Mouse (Mus musculus): Measurements from ENCODE around the gene Zfp689.
A peak's percentile ranks its signal among the peaks of the same experiment; 100 is the strongest.
"Not testable (repeated sequence)": the region's sequence is repeated elsewhere in the genome, so short reads cannot be mapped to it uniquely, and the experiment has no call there.

Gene Zfp689

DNA sequence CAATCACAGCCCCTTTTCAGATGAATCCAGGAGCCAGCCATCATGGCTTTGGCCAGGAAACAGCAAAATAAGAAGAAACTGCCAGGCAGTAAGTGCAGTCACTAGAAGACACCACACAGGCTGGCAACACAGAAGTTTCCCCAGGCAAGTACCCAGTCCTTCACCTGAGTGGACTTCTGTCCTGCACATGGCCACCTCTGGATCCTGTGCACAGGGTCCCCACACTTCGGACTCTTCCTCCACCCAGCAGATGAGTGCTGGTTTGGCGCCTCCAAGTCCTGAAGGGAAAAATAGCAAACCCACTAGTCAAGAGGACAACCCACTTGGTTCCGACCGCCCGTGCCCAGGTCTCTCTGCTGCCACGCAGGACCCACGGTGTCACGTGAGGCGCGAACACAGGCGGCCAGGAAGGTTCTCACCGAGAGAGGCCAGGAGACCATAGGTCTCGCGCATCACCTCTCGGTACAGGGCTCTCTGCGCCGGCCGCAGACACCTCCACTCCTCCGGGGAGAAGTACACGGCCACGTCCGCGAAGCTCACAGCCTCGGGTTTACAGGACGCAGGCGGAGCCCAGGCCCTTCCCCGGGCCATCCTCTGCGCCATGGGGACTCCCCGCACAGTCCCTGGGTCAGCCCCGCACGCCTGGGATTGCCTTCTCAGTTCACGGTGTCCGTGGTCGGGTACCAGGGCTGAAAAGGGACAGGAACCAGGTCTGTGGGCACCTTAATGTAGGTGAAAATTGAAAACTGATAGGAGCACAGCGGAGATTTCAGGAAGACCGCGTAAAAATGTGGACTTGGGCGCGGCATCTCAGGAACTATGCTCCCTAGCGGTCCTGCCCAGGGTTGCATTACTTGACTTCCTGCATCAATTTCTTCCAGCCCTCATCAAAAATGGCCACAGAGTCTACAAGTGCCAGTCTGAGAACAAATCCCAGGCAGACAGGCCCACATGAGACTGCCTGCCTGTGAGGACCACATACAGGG lies 42.7 kb downstream of the Zfp689 start, which contains the start of gene Zfp764:
TSS of gene Zfp764 (minus strand) at position 821 of the 986 bp plus-strand sequence.
- ATAC-seq (ENCODE audit: insufficient number of reproducible peaks, low FRiP score, low TSS enrichment) = peak; percentile 74; the same call in 1 of the 2 replicates

DNA sequence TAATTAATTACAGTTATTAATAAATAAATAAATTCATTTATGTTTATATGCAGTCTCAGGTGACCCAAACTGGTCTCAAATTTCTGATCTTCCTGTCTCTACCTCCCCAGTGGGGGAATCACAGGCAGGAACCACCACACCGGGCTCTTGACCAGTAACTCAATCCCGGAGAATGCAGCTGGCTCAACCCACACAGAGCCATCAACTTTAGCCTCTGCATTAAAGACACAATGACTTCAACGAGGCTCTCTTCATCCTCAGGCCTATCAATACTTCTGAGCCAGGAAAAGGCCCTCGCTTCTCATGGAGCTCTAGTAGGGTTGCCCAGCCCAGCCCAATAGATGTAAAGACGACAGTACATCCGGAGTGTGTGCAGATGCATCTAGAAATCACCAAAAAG lies 44.9 kb downstream of the Zfp689 start:
- ATAC-seq (ENCODE audit: insufficient number of reproducible peaks, low FRiP score, low TSS enrichment) = not testable (repeated sequence)

DNA sequence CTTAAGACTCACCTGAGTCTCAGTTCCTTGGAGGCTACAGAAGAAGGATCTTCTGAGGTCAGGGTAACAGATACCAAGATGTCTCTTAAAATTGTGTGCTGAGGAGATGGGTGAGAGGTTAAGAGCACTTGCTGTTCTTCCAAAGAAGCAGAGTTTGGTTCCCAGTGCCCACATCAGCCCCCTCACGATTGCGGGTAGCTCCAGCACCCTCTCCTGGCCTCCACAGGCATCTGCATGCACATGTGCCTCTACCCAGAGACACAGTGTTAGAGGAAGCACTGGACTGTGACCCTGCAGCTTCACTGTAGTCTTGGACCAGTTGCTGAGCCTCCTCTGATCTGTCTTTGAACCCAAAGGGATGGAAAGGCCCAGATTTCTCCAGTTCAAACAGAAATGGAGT lies 46.0 kb downstream of the Zfp689 start:
- no peak for ATAC-seq (ENCODE audit: insufficient number of reproducible peaks, low FRiP score, low TSS enrichment)

DNA sequence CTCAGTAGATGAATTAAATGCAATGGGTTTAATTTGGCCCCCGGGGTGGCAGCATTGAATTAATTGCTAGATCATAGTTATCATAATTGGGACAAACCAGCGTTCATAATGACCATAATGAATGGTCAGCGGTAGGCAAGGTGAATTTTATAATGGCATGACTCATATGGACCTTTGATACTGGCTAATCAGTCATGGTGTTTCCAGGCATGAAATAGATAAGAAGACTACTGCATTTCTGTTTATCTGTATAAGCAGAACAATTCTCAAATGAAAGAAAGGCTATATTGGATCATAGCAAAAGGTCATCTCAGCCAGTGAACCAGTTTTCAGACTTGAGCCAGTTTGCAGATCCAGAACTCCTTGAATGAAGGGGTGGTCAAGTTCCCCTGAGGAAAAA lies 48.6 kb downstream of the Zfp689 start:
- ATAC-seq (ENCODE audit: insufficient number of reproducible peaks, low FRiP score, low TSS enrichment) = no peak

DNA sequence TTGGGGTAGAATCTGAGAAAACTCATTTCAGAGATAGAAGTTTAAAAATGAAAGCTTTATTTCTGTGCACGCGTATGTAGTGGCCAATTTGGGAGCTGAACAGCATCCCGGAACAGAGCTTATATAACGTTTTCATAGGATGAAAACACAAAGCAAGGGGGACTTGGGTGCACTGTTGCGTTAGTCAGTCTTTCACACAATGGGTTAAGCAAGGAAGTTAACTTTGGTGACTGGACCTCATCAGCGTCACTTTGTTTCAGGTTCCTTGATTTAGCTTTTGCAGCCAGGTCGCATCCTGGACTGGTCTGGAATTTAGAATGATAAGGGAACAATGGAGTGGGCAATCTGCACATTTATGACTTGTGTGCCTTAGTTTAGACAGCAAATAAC lies 55.0 kb downstream of the Zfp689 start:
- no peak for ATAC-seq (ENCODE audit: insufficient number of reproducible peaks, low FRiP score, low TSS enrichment)

DNA sequence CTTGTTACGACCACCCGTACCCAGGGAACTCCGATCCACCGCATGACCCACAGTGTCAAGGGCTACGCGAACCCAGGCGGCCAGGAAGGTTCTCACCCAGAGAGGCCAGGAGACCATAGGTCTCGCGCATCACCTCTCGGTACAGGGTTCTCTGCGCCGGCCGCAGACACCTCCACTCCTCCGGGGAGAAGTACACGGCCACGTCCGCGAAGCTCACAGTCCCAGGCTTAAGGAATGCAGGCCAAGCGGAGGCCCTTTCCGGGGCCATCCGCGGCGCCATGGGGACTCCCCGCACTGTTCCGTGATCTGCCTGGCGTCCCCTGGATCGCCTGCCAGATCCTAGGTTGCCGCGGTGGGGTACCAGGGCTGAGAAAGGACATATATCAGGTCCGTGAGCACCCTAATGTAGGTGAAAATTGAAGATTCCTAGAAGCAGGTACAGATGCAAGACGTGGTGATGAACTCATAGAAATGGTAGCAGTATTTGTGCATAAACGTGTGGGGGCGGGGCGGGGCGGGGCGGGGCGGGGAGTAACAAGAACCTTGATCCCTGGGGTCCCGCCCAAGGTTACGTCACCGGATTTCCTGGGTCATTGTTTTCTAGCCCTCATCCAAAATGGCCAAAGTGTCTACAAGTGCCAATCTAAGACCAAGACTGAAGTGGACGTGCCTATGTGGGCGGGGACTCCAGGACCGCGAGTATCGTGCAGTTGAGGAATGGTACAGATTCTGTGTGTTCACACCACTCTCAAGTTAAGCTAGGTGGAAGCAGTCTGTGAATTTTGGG lies 55.6 kb downstream of the Zfp689 start, which contains the start of gene E430018J23Rik:
TSS of gene E430018J23Rik (minus strand) at position 473 of the 787 bp plus-strand sequence.
- peak; percentile 93 for ATAC-seq (ENCODE audit: insufficient number of reproducible peaks, low FRiP score, low TSS enrichment)

DNA sequence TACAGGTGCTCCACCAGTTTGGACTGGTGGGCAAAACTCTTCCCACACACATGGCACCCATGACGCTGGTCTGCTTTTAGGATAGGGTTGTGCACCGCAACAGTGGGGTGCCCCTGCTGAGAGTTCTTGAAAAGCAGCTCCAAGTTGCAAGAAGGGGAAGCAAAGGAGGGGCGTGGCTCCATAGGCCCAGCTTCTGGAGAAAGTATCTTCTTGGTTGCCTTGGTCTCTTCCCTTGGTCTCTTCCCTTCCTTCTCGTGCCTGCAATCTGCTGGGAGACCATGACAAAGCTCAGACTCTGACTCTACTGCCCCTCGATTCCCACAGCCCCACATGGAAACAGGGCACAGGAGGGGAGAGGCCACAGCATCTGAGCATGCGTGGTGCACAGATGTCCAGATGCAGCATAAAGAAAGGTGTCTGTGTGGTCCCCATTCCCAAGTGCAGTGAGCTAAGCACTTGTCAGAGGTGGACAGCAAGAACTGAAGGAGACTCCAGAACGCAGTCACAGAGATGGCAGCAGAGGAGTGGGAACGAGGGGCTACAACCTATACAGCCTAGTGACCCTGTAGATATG lies 56.6 kb downstream of the Zfp689 start:
- ATAC-seq (ENCODE audit: insufficient number of reproducible peaks, low FRiP score, low TSS enrichment) = no peak
